Mouse (Mus musculus) MEL (cell line): ENCODE results near the gene Lgsn.

Source experiments
- CHD2 ChIP-seq: IDR thresholded peaks from 2 replicates; pipeline ENCODE4 v1.6.1; 2011; ENCODE audit warnings: low read length, improper control_type of control experiment
- CTCF ChIP-seq, 3 experiments: IDR thresholded peaks in 2 of 3; conservative IDR thresholded peaks in 1 of 3; 2 replicates each; pipeline ENCODE4 v1.5.1; 2011 to 2012; ENCODE audit warnings: low read length in 3 of 3, low read depth in 2 of 3, mild to moderate bottlenecking in 2 of 3, improper control_type of control experiment in 1 of 3, inconsistent platforms in 1 of 3, mixed read lengths in 1 of 3, moderate library complexity in 1 of 3; ENCODE audit not compliant: control insufficient read depth in 1 of 3, insufficient read depth in 1 of 3, poor library complexity in 1 of 3, severe bottlenecking in 1 of 3
- MYB ChIP-seq: IDR thresholded peaks from 2 replicates; pipeline ENCODE4 v1.6.1; 2011; ENCODE audit warnings: mild to moderate bottlenecking, low read depth, low read length, improper control_type of control experiment
- MYC ChIP-seq: IDR thresholded peaks from 2 replicates; pipeline ENCODE4 v1.6.1; 2011; ENCODE audit warnings: low read depth, mild to moderate bottlenecking, low read length, improper control_type of control experiment, moderate library complexity
- POLR2A ChIP-seq, 2 experiments: IDR thresholded peaks; 2 replicates each; pipeline ENCODE4 v1.6.1; 2011 to 2012; ENCODE audit warnings: low read length in 2 of 2, mild to moderate bottlenecking in 2 of 2, control low read depth in 1 of 2, improper control_type of control experiment in 1 of 2, low read depth in 1 of 2, moderate library complexity in 1 of 2; ENCODE audit not compliant: control insufficient read depth in 1 of 2, insufficient read depth in 1 of 2, poor library complexity in 1 of 2
- TCF12 ChIP-seq: IDR thresholded peaks from 2 replicates; pipeline ENCODE4 v1.6.1; 2014; ENCODE audit warnings: low read depth, mild to moderate bottlenecking, inconsistent platforms, low read length, improper control_type of control experiment, moderate library complexity

DNA sequence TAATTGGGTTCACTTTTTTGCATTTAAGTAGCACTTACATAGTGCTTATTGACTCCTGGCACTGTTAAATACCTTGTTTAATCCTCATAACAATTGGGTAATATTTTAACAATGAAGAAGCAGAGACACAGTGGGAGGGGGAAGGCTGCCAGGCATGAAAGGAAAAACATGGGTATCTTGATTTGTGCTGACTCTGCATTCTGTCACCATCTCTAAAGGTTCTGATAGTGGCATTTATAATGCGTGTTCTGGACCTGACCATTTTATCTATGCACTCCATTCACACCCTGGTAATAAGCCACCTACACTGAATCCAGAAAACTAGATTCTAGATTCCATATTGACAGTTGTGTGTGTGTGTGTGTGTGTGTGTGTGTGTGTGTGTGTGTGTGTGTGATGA lies 19.4 kb downstream of the Lgsn start:
- TF ChIP-seq TCF12 (no peak), CTCF (IDR thresholded peaks at IDR 0.05 in 2 of 3, conservative IDR thresholded peaks at IDR 0.05 in 1 of 3; ENCODE audit: control insufficient read depth in 1 of 3, insufficient read depth in 1 of 3, low read depth in 2 of 3, low read length in 3 of 3, poor library complexity in 1 of 3, severe bottlenecking in 1 of 3) (no peak), POLR2A (IDR thresholded peaks at IDR 0.05; ENCODE audit: control insufficient read depth in 1 of 2, insufficient read depth in 1 of 2, low read depth in 1 of 2, low read length in 2 of 2, poor library complexity in 1 of 2) (no peak), MYC (no peak), MYB (no peak), CHD2 (no peak)
